Mouse (Mus musculus) neural tube, embryonic 13.5 days (tissue): ENCODE measurements around the gene Mesp1. TPM values are rescaled to one million over a fixed set of nuclear protein-coding genes. Genes with fewer than 3 reads are reported as not detected.

Source experiments
- ATAC-seq: fragments of 200-750 bp; cut with Nextera tagmentation; 2 replicates; pipeline ENCODE4 v1.8.0; 2017; ENCODE audit warnings: low read depth, mild to moderate bottlenecking, moderate TSS enrichment, moderate library complexity
- H3K27ac ChIP-seq: fragments of 300-500 bp; sonication (generic); replicated peaks from 2 replicates; pipeline ENCODE4 v1.5.1; 2015; ENCODE audit warnings: moderate library complexity, mild to moderate bottlenecking, inconsistent platforms
- H3K27me3 ChIP-seq: fragments of 300-500 bp; sonication (generic); 2 replicates; pipeline ENCODE4 v1.6.1; 2015; ENCODE audit warnings: mild to moderate bottlenecking, inconsistent platforms
- H3K36me3 ChIP-seq: fragments of 300-500 bp; sonication (generic); 2 replicates; pipeline ENCODE4 v1.6.1; 2015; ENCODE audit warnings: mild to moderate bottlenecking, inconsistent platforms
- H3K4me1 ChIP-seq: fragments of 300-500 bp; sonication (generic); replicated peaks from 2 replicates; pipeline ENCODE4 v1.6.1; 2015; ENCODE audit warnings: inconsistent platforms
- H3K4me2 ChIP-seq: fragments of 300-500 bp; sonication (generic); 2 replicates; pipeline ENCODE4 v1.6.1; 2015; ENCODE audit warnings: inconsistent platforms, mild to moderate bottlenecking, moderate library complexity
- H3K4me3 ChIP-seq: fragments of 300-500 bp; sonication (generic); 2 replicates; pipeline ENCODE4 v1.5.1; 2015; ENCODE audit warnings: mild to moderate bottlenecking, inconsistent platforms
- H3K9ac ChIP-seq: fragments of 300-500 bp; sonication (generic); 2 replicates; pipeline ENCODE4 v1.6.1; 2015; ENCODE audit warnings: moderate library complexity, mild to moderate bottlenecking, inconsistent platforms
- H3K9me3 ChIP-seq: fragments of 300-500 bp; sonication (generic); 2 replicates; pipeline ENCODE4 v1.6.1; 2016; ENCODE audit warnings: inconsistent platforms
- WGBS: fragments of 180-500 bp; shearing (Covaris S2); methylation state at CpG from one replicate; pipeline ENCODE4 v1.1.7; 2015; 5-methylcytosine and 5-hydroxymethylcytosine counted together
- polyA plus RNA-seq: library from polyadenylated mRNA; unstranded; fragments of >200 nt; fragmentation: Nextera tagmentation; extraction: Ambion mirVana; gene quantifications from 2 replicates; pipeline ENCODE4 v1.2.1, GENCODE M21; 2015

Gene Mesp1
- polyA plus RNA-seq, 1 experiment from 2014 or later, result not detected

DNA sequence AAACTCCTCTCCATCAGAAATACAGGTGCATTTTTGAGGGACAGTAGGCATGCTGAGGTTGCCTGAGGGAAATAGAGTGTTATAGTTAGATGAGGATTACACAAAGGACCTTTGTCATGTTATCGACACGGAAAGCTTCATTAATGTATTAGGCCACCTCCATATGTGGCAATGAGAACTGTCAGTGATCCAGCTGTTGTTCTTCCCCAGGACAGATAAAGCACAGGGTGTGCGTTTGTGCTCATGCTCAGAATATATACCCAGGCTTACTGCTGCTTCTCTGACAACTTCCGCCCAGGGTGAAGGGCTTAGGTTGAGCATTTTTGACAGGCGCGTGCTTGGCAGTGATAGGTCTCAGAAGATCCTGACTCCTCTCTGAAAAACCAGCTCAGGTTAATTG is 44.1 kb downstream of the Mesp1 start:
- H3K27me3 ChIP-seq, result no peaks in the 10 kb centered on the region; the same call in 1 of the 2 replicates
- no peaks in the 10 kb centered on the region for H3K4me1 ChIP-seq
- no peak overlapping the region for H3K4me2 ChIP-seq
- WGBS, result 91% methylated on average over 6 of the region's 6 CpGs
- H3K27ac ChIP-seq, result no peak overlapping the region
- H3K9ac ChIP-seq, result no peak overlapping the region
- no peaks in the 10 kb centered on the region for H3K36me3 ChIP-seq
- no peaks in the 10 kb centered on the region for H3K9me3 ChIP-seq
- no peak overlapping the region for H3K4me3 ChIP-seq
- no peak for ATAC-seq

DNA sequence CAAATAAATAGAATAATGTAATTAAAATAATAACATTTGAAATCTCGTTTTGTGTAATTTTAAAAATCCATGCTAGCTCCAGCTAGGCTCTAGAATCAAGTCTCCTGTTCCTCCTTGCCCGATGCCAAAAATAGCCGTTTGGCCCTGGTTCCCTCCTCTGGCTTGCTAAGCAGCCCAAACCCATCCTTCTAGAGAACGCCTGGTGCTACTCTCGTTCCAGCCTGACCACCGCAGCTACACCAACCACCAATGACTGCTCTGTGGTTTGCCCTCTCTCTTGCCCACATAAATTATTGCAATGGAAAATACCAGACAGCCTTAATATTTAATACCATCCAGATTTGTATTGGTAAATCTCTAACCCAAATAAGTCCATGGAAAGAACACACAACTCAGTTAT is 45.9 kb downstream of the Mesp1 start:
- Histone ChIP-seq H3K27me3 (no peaks in the 10 kb centered on the region; the same call in 1 of the 2 replicates), H3K4me1 (peaks cover 9% of the 10 kb centered on the region), H3K4me2 (no peak overlapping the region), H3K4me3 (no peak overlapping the region), H3K27ac (no peak overlapping the region), H3K9ac (no peak overlapping the region), H3K36me3 (no peaks in the 10 kb centered on the region), H3K9me3 (no peaks in the 10 kb centered on the region)
- ATAC-seq, result no peak
- WGBS, result 80% methylated on average over 6 of the region's 6 CpGs

- Histone ChIP-seq H3K4me1 (peaks cover 9% of the 10 kb centered on the region), H3K9ac (no peak overlapping the region), H3K4me3 (no peak overlapping the region), H3K9me3 (no peaks in the 10 kb centered on the region), H3K4me2 (no peak overlapping the region), H3K27ac (no peak overlapping the region), H3K27me3 (no peaks in the 10 kb centered on the region; the same call in 1 of the 2 replicates), H3K36me3 (no peaks in the 10 kb centered on the region)
- ATAC-seq, result no peak
- 86% methylated on average over 5 of the region's 5 CpGs for WGBS
These were observed 49.0 kb downstream of the Mesp1 start for GRCm38 (mm10) chr7:79744585-79744984.

GRCm38 (mm10) chr7:79744051-79744450 is 49.5 kb downstream of the Mesp1 start:
- no peak for ATAC-seq
- H3K4me1 ChIP-seq, result peaks cover 9% of the 10 kb centered on the region
- H3K9ac ChIP-seq, result no peak overlapping the region
- no peak overlapping the region for H3K27ac ChIP-seq
- no peaks in the 10 kb centered on the region; the same call in 1 of the 2 replicates for H3K27me3 ChIP-seq
- H3K4me3 ChIP-seq, result no peak overlapping the region
- H3K36me3 ChIP-seq, result no peaks in the 10 kb centered on the region
- no peaks in the 10 kb centered on the region for H3K9me3 ChIP-seq
- 90% methylated on average over 9 of the region's 9 CpGs for WGBS
- no peak overlapping the region for H3K4me2 ChIP-seq

DNA sequence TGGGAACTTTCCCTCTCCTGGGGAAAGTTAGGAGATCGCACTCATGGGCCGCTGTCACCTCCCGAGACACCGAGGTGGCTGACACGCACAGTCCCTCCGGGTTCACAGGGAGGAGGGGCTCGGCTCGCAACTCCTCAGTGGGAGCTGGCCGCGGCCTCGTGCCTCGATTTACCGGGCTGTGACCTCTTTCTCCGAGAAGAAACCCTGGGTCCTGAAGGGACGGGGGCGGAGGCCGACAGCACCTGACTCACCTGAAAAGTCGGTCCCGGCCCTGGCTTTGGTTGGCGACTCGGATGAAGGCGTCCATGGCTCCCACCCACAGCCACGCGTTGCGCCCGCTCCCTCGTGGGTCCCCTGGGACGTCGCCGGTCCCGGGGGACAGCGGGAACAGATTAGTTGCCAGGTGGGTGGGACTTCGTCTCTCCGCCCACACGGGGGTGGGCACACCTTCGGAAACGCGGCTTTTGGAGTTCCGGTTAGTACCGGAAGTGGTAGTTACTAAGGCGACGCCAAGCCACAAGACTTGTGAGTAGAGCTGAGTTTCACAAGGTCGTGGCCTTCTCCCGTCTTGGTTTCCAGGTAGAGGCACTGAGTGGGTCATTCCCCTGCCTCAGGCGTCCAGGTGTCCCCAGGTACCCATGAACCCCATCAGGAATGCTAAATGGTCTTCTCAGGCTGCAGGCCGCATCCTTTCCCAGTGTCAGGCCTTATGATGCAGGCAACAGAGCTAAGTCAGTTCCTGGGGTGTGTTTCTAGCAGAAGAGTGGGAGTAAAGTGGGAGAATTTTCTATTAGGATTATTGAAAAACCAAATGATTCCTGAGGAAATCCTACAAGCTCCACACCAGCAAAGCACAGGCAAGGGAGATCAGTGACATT is 50.7 kb downstream of the Mesp1 start, which contains the start of the genes Pex11a and Wdr93:
Gene Pex11a, minus strand, starts transcription at position 473 of the 878 bp plus-strand sequence.
Gene Wdr93, plus strand, starts transcription at position 505 of the 878 bp plus-strand sequence.
- 3% methylated on average over 46 of the region's 46 CpGs for WGBS

DNA sequence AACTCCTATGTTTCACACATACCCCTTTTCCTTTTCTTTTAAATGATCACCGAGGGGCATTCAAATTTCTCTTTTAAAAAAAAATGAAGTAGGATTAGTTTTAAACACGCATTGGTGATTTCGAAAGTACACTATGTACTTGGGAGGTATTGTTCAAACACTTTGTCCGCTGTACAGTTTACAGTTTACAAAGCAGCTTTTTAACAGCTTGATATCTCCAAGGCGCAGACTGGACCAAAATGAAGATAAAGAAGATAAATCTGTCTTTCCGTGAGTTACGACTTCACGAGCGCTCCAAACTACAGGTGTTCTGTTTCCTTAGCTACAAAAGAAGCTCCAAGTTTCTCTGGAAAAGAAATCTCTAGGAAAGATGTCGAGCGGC is 51.3 kb downstream of the Mesp1 start:
- Histone ChIP-seq H3K4me1 (peaks cover 9% of the 10 kb centered on the region), H3K4me2 (peak overlapping the region; percentile 93), H3K27ac (no peak overlapping the region), H3K36me3 (peaks cover 4% of the 10 kb centered on the region), H3K9me3 (no peaks in the 10 kb centered on the region), H3K27me3 (no peaks in the 10 kb centered on the region; the same call in 1 of the 2 replicates), H3K9ac (peak overlapping the region; percentile 72), H3K4me3 (peak overlapping the region; percentile 65)
- 22% methylated on average over 11 of the region's 11 CpGs for WGBS
- ATAC-seq, result no peak

More for the DNA sequence above, 50.7 kb downstream of the Mesp1 start, which contains the start of the genes Pex11a and Wdr93:
- Histone ChIP-seq H3K36me3 (no peaks in the 10 kb centered on the region), H3K9ac (peak within 1 kb of the TSS; percentile 72), H3K9me3 (no peaks in the 10 kb centered on the region), H3K27ac (no peak within 1 kb of the TSS), H3K4me3 (peak within 1 kb of the TSS; percentile 65), H3K4me1 (peaks cover 9% of the 10 kb centered on the region), H3K4me2 (peak within 1 kb of the TSS; percentile 93), H3K27me3 (no peaks in the 10 kb centered on the region; the same call in 1 of the 2 replicates)
- ATAC-seq, result peak; percentile 94

Other genes with a start within 250 kb of the Mesp1 start
- 3.4 and 6.8 TPM in 2 replicates for gene Rhcg, start 176.1 kb downstream of the Mesp1 start, polyA plus RNA-seq
- gene Ticrr, start 133.6 kb downstream of the Mesp1 start, polyA plus RNA-seq, result 1.7 and 1.8 TPM in 2 replicates
- 1.7 and 2.1 TPM in 2 replicates for gene Kif7, start 78.1 kb downstream of the Mesp1 start, polyA plus RNA-seq
- not detected in 2 replicates for gene Plin1, start 60.9 kb downstream of the Mesp1 start, polyA plus RNA-seq
- gene Pex11a, start 50.7 kb downstream of the Mesp1 start, polyA plus RNA-seq, result 11.3 and 12.0 TPM in 2 replicates
- gene Wdr93, start 50.6 kb downstream of the Mesp1 start, polyA plus RNA-seq, result 0.17 TPM in 1 of 2 replicates, not detected in the other
- gene Mesp2, start 16.9 kb upstream of the Mesp1 start, polyA plus RNA-seq, result 0.96 and 1.0 TPM in 2 replicates
- gene Anpep, start 67.3 kb upstream of the Mesp1 start, polyA plus RNA-seq, result 5.8 and 6.2 TPM in 2 replicates
- 54.4 and 63.4 TPM in 2 replicates for gene Ap3s2, start 126.9 kb upstream of the Mesp1 start, polyA plus RNA-seq
- 21.6 and 22.8 TPM in 2 replicates for gene Arpin, start 141.6 kb upstream of the Mesp1 start, polyA plus RNA-seq
- 15.0 and 18.9 TPM in 2 replicates for gene Zfp710, start 231.0 kb upstream of the Mesp1 start, polyA plus RNA-seq